Mouse (Mus musculus) A20 (cell line): Measurements from ENCODE around the gene Nck2.

Experiments used
- DNase-seq: peaks from one replicate; pipeline ENCODE4 v3.0.0-alpha.2; 2011; ENCODE audit warnings: low read depth, low spot score

Nck2 gene

GRCm38 (mm10) chr1:43444531-43444930 is at the start of gene Nck2:
Gene Nck2, plus strand, starts transcription at chr1:43444579.
- no peak for DNase-seq

GRCm38 (mm10) chr1:43395040-43395439 is 49.3 kb upstream of the Nck2 start:
- DNase-seq = no peak

GRCm38 (mm10) chr1:43395799-43396198 is 48.6 kb upstream of the Nck2 start:
- no peak for DNase-seq

- DNase-seq = no peak
These were observed 47.9 kb upstream of the Nck2 start for GRCm38 (mm10) chr1:43396522-43396921.

- DNase-seq = no peak
These were observed 47.3 kb upstream of the Nck2 start for GRCm38 (mm10) chr1:43397096-43397495.

- DNase-seq = no peak
These were observed 45.4 kb upstream of the Nck2 start for GRCm38 (mm10) chr1:43398738-43399601.

GRCm38 (mm10) chr1:43399602-43400216 is 44.7 kb upstream of the Nck2 start:
- DNase-seq = no peak

- DNase-seq = no peak
These were observed 43.7 kb upstream of the Nck2 start for GRCm38 (mm10) chr1:43400655-43401054.

GRCm38 (mm10) chr1:43403341-43403740 is 41.0 kb upstream of the Nck2 start:
- DNase-seq = no peak

- no peak for DNase-seq
These were observed 39.4 kb upstream of the Nck2 start for GRCm38 (mm10) chr1:43404693-43405678.

GRCm38 (mm10) chr1:43409019-43409418 is 35.4 kb upstream of the Nck2 start:
- DNase-seq = no peak

GRCm38 (mm10) chr1:43412825-43413224 is 31.6 kb upstream of the Nck2 start:
- DNase-seq = no peak

- DNase-seq = no peak
These were observed 31.1 kb upstream of the Nck2 start for GRCm38 (mm10) chr1:43413298-43413697.

GRCm38 (mm10) chr1:43413749-43414148 is 30.6 kb upstream of the Nck2 start:
- DNase-seq = no peak

- no peak for DNase-seq
These were observed 30.2 kb upstream of the Nck2 start for GRCm38 (mm10) chr1:43414228-43414627.

- DNase-seq = no peak
These were observed 29.4 kb upstream of the Nck2 start for GRCm38 (mm10) chr1:43414971-43415370.

GRCm38 (mm10) chr1:43422969-43423748 is 21.2 kb upstream of the Nck2 start:
- DNase-seq = no peak

- DNase-seq = no peak
These were observed 17.9 kb upstream of the Nck2 start for GRCm38 (mm10) chr1:43426526-43426925.

- DNase-seq = no peak
These were observed 17.3 kb upstream of the Nck2 start for GRCm38 (mm10) chr1:43426993-43427535.

- no peak for DNase-seq
These were observed 14.2 kb upstream of the Nck2 start for GRCm38 (mm10) chr1:43429924-43430876.
